Mouse (Mus musculus): Measurements from ENCODE around the gene Dis3l2. TPM values are rescaled to one million over a fixed set of nuclear protein-coding genes. Genes with fewer than 3 reads are reported as not detected.
A peak's percentile ranks its signal among the peaks of the same experiment; 100 is the strongest.

The Dis3l2 gene
- total RNA-seq, 2 experiments from 2014 or later, result 9.8 to 11.4 TPM

GRCm38 (mm10) chr1:86713054-86713453 lies 9.4 kb downstream of the Dis3l2 start:
- DNase-seq, result no peak
- intact Hi-C loops (cut with DNase I), result no loop called here

DNA sequence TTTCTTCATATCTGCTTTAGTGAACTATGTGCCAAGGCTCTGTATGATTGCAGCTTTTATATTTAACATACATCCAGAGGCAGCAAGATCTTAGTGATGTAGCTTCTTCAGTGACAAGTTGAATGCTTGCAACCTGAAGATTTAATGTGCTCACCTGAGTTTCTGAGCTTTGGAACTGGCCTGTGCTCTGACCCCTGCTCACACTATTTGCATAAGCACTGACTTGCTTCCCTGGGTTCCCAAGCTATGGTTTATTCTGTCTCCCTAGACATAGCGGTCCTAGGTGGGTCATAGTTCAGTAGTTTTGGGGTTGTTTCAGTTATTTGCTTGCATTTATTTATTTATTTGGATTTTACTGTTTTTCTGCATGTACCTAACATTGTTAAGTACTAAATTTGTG lies 14.6 kb downstream of the Dis3l2 start:
- no peak for DNase-seq
- intact Hi-C loops (cut with DNase I), result no loop called here

DNA sequence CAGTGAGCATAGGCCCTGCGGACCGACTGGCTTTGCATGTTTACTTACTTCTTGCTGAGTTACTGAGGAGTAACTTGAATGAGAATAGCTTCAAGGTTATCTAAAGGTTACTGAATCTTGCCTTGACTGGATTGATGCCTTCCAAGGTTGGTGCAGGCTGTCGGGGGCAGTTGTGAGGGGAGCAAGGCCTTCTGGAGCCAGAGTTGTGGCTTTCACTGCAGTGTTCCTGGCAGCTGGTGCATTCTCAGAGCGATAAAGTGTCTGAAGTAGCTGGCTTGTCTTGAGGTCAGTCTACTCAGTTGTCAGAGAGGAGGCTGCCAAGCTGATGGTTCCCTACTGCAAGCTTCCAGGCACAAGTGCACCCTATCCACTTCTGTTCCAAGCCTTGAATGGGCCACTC lies 15.8 kb downstream of the Dis3l2 start:
- intact Hi-C loops (cut with DNase I), result no loop called here
- peak in 1 of 2 experiments; percentile 4 for DNase-seq

DNA sequence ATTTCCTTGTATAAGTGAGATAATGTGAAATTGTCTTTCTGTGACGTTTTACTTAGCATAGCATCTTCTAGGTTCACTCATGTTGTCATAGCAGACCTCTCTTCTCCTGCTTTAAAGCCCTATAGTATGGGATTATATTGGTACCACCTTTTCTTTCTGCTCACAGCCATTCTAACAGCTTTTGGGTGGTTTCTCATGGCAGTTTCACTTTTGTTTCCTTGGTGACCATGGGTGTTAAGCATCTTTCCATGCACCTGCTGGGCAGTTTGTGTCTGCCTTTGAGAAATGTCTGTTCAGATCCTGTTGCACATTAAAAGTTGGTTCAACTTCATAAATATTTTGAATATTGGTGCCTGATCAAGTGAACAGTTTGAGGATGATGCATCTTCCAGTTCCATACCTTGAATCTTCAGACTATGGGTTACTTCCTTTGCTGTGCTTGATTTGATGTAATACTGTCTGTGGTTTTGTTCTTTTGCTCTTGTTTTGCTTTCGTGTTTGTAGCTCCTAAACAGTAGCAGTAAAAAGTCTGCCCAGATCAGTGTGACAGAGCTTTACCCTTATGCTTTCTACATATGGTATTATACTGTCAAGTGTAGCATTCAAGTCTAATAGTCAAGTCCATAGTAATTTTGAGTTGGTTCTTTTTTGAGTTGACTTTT lies 29.7 kb downstream of the Dis3l2 start:
- intact Hi-C loops (cut with DNase I), result no loop called here
- DNase-seq, result no peak

GRCm38 (mm10) chr1:86736414-86736813 lies 32.8 kb downstream of the Dis3l2 start:
- intact Hi-C loops (cut with DNase I), result no loop called here
- DNase-seq, result no peak

- intact Hi-C loops (cut with DNase I), result no loop called here
- DNase-seq, result no peak
These were observed 39.3 kb downstream of the Dis3l2 start for GRCm38 (mm10) chr1:86742896-86743295.

- no peak for DNase-seq
- intact Hi-C loops (cut with DNase I), result loop anchor here (5.0 kb wide), 1 partner anchor 285 kb away; no protein-coding TSS in a partner anchor
These were observed 43.4 kb downstream of the Dis3l2 start for GRCm38 (mm10) chr1:86747034-86747433.

DNA sequence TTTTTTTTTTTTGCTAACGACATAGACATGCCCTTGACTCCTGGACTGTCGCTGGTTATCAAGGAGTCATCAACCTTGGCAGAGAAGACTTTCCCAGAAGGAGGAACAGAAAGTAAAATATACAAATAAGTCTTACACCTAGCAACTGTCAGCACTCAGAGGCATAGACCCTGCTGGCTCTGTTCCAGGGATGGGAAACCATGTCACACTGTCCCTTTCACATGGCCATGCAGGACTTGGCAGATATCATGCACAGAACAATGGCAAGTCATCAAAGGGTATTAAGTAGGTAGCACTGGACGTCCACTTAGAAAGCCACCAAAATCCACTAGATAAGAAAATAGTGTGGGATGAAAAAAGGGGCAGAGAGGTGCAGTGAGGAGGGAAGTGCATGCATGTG lies 46.5 kb downstream of the Dis3l2 start:
- intact Hi-C loops (cut with DNase I), result no loop called here
- DNase-seq, result no peak

- DNase-seq, result no peak
- intact Hi-C loops (cut with DNase I), result no loop called here
These were observed 49.8 kb downstream of the Dis3l2 start for GRCm38 (mm10) chr1:86753416-86753815.

- DNase-seq, result no peak
- intact Hi-C loops (cut with DNase I), result no loop called here
These were observed 50.7 kb downstream of the Dis3l2 start for GRCm38 (mm10) chr1:86754335-86754734.

- intact Hi-C loops (cut with DNase I), result loop anchor here (5.0 kb wide), 1 partner anchor 36 kb away; no protein-coding TSS in a partner anchor
- DNase-seq, result peak; percentile 21 to 22
These were observed 54.5 kb downstream of the Dis3l2 start for GRCm38 (mm10) chr1:86758091-86758490.

DNA sequence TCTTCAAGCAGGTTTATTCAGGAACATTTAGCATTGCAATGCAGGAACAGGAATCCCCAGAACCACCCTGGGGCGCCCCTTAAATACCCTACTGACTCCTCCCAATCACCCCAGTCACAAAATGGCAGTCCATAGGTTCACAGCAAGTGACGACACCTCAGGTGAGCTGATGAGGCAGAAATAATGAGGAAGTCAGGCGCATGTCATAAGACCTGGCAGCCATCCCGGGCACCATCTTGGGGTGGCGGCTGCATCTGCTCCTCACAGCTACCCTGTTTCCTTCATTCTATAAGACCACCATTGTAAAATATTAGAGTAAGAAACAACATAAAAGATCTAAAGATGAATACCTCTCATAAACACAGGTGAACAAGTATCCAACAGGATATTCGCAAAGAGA lies 58.6 kb downstream of the Dis3l2 start:
- intact Hi-C loops (cut with DNase I), result no loop called here
- no peak for DNase-seq

GRCm38 (mm10) chr1:86801241-86801640 lies 97.6 kb downstream of the Dis3l2 start:
- no peak for DNase-seq
- intact Hi-C loops (cut with DNase I), result no loop called here

DNA sequence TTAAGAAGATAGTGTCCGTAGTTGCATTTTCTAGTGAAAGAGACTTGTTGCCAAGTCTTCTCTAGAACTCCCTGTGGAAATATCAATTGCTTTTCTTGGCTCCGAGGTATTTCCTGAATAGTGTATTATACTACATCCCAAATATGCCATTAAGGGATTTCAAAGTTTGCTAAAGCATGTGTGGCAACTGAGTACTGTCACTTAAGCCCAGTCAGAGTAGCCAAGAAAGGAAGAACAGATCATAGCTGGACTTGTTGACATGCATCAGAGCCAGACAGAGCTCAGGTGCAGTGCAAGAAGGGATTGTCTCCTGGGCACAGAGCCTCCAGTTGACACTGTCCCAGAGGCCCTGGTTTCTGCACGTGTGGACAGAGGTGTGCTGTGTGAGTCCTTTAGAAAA lies 108.1 kb downstream of the Dis3l2 start:
- intact Hi-C loops (cut with DNase I), result no loop called here
- DNase-seq, result no peak

GRCm38 (mm10) chr1:86822266-86822665 lies 118.7 kb downstream of the Dis3l2 start:
- no peak for DNase-seq
- intact Hi-C loops (cut with DNase I), result no loop called here

- intact Hi-C loops (cut with DNase I), result no loop called here
- no peak for DNase-seq
These were observed 130.9 kb downstream of the Dis3l2 start for GRCm38 (mm10) chr1:86834351-86834987.

- DNase-seq, result no peak
- intact Hi-C loops (cut with DNase I), result no loop called here
These were observed 131.4 kb downstream of the Dis3l2 start for GRCm38 (mm10) chr1:86834988-86835387.

GRCm38 (mm10) chr1:86850754-86851153 lies 147.1 kb downstream of the Dis3l2 start:
- intact Hi-C loops (cut with DNase I), result no loop called here
- no peak for DNase-seq

DNA sequence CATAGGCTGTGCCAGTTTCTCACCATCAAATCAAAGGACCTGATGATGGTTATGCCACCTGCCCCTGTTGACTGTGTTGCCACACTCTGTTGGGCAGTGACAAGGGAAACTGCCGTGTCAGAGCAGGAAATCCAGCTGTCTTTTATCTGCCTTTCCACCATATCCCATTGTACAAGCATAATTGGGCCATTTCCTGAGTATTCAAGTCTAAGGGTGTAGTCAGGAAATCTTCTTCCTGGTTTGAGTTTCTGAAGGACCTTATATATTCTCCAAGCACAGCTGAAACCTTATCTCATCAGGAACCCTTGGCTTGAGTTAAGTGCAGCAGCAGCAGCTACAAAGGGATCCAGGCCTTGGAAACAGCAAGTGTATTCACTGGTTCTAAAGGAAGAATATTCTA lies 155.3 kb downstream of the Dis3l2 start:
- no peak for DNase-seq
- intact Hi-C loops (cut with DNase I), result no loop called here

DNA sequence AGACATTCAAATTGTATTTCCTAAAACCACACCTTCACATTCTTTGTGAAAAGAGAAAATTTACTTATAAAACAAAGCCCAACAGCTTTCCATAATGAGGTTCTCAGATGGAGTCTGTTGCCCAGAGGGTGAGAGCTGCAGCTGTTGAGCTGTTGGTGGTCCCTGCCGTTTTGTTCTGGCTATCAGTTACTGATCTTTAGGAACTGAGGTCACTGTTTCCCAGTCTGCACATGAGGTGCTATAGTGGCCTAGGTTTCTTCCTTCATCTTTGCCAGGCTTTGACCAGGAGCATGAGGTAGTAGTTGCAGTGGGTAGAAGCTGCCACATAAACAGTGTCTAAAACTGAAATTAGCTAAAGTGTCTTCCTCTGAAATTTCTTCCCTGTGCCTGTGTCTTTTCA lies 155.8 kb downstream of the Dis3l2 start:
- no peak for DNase-seq
- intact Hi-C loops (cut with DNase I), result no loop called here

DNA sequence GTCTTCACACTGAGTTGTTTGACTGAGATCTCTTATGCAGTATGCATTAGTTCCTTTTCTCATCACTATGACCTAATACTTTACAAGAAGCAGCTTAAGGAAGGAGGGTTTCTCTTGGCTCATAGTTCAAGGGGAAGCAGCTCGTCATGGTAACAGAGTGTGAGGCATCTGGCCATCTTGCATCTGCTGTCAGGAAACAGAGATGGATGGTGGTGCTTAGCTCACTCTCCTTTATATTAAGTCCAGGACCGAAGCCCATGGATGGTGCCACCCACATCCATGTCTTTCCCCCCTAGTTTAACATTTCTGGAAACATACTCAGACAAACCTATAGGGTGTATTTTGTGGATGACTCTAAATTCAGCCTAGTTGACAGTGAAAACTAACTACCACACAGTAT lies 170.1 kb downstream of the Dis3l2 start:
- intact Hi-C loops (cut with DNase I), result no loop called here
- no peak for DNase-seq

GRCm38 (mm10) chr1:86878743-86879142 lies 175.1 kb downstream of the Dis3l2 start:
- intact Hi-C loops (cut with DNase I), result no loop called here
- DNase-seq, result no peak
